Mouse (Mus musculus): ENCODE results near the gene Plek2. TPM values are rescaled to one million over a fixed set of nuclear protein-coding genes. Genes with fewer than 3 reads are reported as not detected.

The Plek2 gene
- polyA plus RNA-seq, 1 experiment from 2014 or later = 42.6 TPM

DNA sequence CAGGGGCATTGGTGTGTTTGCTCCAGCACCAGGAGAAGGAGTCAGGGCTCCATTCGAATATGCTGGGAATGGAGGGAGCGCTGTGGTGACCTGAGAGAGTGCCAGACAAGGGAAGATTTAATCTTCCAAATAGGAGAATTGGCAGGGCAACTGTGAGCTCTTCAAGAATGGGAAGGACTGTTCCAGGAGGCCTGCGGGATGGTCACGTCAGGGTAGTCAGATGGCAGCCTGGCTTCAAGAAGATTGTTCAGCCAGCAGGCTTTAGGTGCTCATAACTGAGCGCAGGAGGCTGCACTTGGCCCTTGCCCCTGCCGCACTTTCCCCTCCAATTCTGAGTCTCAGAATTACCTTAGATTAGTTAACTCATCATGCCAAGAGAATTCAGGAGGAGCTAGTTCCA, 36.2 kb upstream of the Plek2 start:
- Histone ChIP-seq H3K4me2 (replicated peaks; ENCODE audit: low read depth) (no peak overlapping the region), H3K9me3 (ENCODE audit: control insufficient read depth, low read length) (no peaks in the 10 kb centered on the region), H3K27ac (replicated peaks) (no peak overlapping the region), H3K27me3 (ENCODE audit: control insufficient read depth, insufficient read depth, low read length) (no peaks in the 10 kb centered on the region), H3K4me3 (ENCODE audit: low read depth, low read length) (no peak overlapping the region), H3K9ac (ENCODE audit: low read length) (no peak overlapping the region), H3K4me1 (replicated peaks; ENCODE audit: control insufficient read depth, insufficient read depth) (no peaks in the 10 kb centered on the region), H3K36me3 (ENCODE audit: control insufficient read depth, insufficient read depth, low read length) (no peaks in the 10 kb centered on the region)
- ATAC-seq (ENCODE audit: low FRiP score, low TSS enrichment) (no peak), DNase-seq (ENCODE audit: low spot score) (no peak)
- TF ChIP-seq CTCF (IDR thresholded peaks at IDR 0.05; ENCODE audit: low read depth) = no peak
- TF ChIP-seq EP300 (optimal IDR thresholded peaks at IDR 0.05) = no peak
- 87% methylated on average over 6 of the region's 6 CpGs for WGBS

DNA sequence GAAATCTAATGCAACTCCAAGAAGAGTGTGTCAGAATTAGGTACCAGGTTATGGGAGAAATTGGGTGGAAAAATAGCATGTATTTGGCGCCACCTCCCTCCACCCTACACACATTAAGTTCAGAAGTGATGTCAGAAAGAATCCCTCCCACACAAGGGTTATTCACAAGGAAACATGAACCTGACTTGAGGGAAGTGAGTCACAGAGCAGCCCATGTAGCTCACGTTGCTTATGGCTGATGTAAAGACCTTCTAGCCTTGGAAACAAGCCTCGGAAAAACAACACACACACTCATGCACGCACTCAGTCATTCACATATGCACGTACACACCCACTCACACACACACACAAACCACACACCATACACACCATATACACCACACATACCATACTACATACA, 33.3 kb upstream of the Plek2 start:
- Histone ChIP-seq H3K27me3 (ENCODE audit: control insufficient read depth, insufficient read depth, low read length) (no peaks in the 10 kb centered on the region), H3K27ac (replicated peaks) (peak overlapping the region; percentile 13; the same call in 1 of the 2 replicates), H3K9ac (ENCODE audit: low read length) (no peak overlapping the region), H3K4me2 (replicated peaks; ENCODE audit: low read depth) (no peak overlapping the region), H3K36me3 (ENCODE audit: control insufficient read depth, insufficient read depth, low read length) (no peaks in the 10 kb centered on the region), H3K4me3 (ENCODE audit: low read depth, low read length) (no peak overlapping the region), H3K4me1 (replicated peaks; ENCODE audit: control insufficient read depth, insufficient read depth) (no peaks in the 10 kb centered on the region), H3K9me3 (ENCODE audit: control insufficient read depth, low read length) (no peaks in the 10 kb centered on the region)
- no peak for DNase-seq (ENCODE audit: low spot score)
- TF ChIP-seq EP300 (optimal IDR thresholded peaks at IDR 0.05) = no peak
- no peak for TF ChIP-seq CTCF (IDR thresholded peaks at IDR 0.05; ENCODE audit: low read depth)
- WGBS = 80% methylated on average over 5 of the region's 5 CpGs
- peak; percentile 80 for ATAC-seq (ENCODE audit: low FRiP score, low TSS enrichment)

DNA sequence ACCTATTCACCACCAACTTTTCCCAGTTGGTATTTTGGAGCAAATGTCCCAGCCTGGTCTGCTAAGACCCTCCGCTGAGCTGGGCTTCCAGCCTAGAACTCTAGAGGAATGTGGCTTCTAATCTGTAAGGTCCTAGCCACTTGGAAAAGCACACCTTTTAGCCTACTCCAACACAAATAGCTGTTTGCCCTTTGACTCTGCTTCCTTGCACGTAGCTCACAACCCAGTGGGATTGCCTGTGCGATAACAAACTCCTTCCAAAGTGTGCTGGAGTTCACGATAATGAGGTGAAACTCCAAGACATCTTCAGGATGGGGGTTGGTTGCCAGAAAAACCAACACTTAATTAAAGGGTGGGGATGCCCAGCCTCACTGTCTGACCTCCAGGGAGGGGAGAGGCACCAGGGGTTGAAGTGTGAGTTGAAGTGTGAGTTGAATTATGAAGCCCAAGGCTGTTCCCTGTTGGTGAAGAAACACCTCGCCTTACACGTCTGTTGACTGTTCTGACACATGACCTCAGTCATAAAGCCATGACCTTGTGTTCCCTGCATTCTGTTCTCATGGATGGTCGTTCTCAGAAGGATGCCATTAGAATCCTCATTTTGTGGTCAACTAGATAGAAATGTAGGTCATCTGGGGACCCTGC, 32.8 kb upstream of the Plek2 start:
- Histone ChIP-seq H3K9ac (ENCODE audit: low read length) (no peak overlapping the region), H3K27me3 (ENCODE audit: control insufficient read depth, insufficient read depth, low read length) (no peaks in the 10 kb centered on the region), H3K36me3 (ENCODE audit: control insufficient read depth, insufficient read depth, low read length) (no peaks in the 10 kb centered on the region), H3K4me1 (replicated peaks; ENCODE audit: control insufficient read depth, insufficient read depth) (no peaks in the 10 kb centered on the region), H3K4me2 (replicated peaks; ENCODE audit: low read depth) (no peak overlapping the region), H3K4me3 (ENCODE audit: low read depth, low read length) (no peak overlapping the region), H3K9me3 (ENCODE audit: control insufficient read depth, low read length) (no peaks in the 10 kb centered on the region), H3K27ac (replicated peaks) (peak overlapping the region; percentile 13; the same call in 1 of the 2 replicates)
- ATAC-seq (ENCODE audit: low FRiP score, low TSS enrichment) = peak; percentile 76
- TF ChIP-seq CTCF (IDR thresholded peaks at IDR 0.05; ENCODE audit: low read depth) (no peak), EP300 (optimal IDR thresholded peaks at IDR 0.05) (no peak)
- 59% methylated on average over 7 of the region's 7 CpGs for WGBS
- DNase-seq (ENCODE audit: low spot score) = no peak

DNA sequence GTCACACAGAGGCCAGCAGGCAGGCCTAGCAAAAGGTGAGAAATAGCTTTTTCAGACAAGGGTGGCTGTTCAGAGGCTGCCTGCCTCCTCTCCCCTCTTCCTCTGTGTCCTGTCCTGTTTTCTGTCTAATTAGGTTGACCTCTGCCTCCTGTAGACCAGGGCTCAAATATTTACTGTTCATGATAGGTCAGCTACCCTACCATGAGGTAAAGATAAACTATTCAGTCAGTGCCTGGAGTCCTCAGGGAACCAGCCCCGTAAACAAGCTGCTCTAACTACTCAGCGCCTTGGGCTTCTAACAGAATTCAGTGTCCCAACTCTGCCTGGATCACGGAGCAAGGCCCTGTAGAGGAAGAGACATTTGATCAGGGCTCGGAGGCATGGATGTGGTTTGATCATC, 29.7 kb upstream of the Plek2 start:
- 33% methylated on average over 4 of the region's 4 CpGs for WGBS
- no peaks in the 10 kb centered on the region for H3K4me1 ChIP-seq (replicated peaks; ENCODE audit: control insufficient read depth, insufficient read depth)

DNA sequence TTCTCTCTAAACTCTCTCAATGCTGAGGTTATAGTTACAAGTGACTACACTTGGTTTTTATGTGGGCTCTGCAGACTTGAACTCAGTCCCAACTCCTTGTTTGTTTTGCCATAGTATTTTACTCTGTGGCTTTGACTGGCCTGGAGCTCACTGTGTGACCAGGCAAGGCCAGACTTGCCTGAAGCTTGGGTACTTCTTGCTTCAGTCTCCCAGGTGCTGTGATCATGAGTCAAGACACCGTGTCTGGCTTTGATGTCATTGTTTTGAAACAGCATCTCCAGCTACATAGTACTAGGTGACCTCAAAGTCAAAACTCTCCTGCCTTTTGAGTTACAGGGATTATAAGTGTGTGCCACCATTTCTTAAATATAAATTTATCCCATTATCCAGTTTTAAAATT, 23.1 kb upstream of the Plek2 start:
- H3K4me2 ChIP-seq (replicated peaks; ENCODE audit: low read depth) = no peak overlapping the region
- no peak overlapping the region for H3K9ac ChIP-seq (ENCODE audit: low read length)
- no peaks in the 10 kb centered on the region for H3K36me3 ChIP-seq (ENCODE audit: control insufficient read depth, insufficient read depth, low read length)
- H3K4me1 ChIP-seq (replicated peaks; ENCODE audit: control insufficient read depth, insufficient read depth) = no peaks in the 10 kb centered on the region
- H3K4me3 ChIP-seq (ENCODE audit: low read depth, low read length) = no peak overlapping the region
- H3K27ac ChIP-seq (replicated peaks) = no peak overlapping the region
- no peaks in the 10 kb centered on the region for H3K9me3 ChIP-seq (ENCODE audit: control insufficient read depth, low read length)
- H3K27me3 ChIP-seq (ENCODE audit: control insufficient read depth, insufficient read depth, low read length) = no peaks in the 10 kb centered on the region
- DNase-seq (ENCODE audit: low spot score) = no peak
- TF ChIP-seq CTCF (IDR thresholded peaks at IDR 0.05; ENCODE audit: low read depth) (no peak), EP300 (optimal IDR thresholded peaks at IDR 0.05) (no peak)
- WGBS = 55% methylated on average over 1 of the region's 1 CpGs
- ATAC-seq (ENCODE audit: low FRiP score, low TSS enrichment) = no peak

More for the DNA sequence above, 29.7 kb upstream of the Plek2 start:
- Histone ChIP-seq H3K4me3 (ENCODE audit: low read depth, low read length) (no peak overlapping the region), H3K36me3 (ENCODE audit: control insufficient read depth, insufficient read depth, low read length) (no peaks in the 10 kb centered on the region), H3K27ac (replicated peaks) (no peak overlapping the region), H3K27me3 (ENCODE audit: control insufficient read depth, insufficient read depth, low read length) (no peaks in the 10 kb centered on the region), H3K9ac (ENCODE audit: low read length) (no peak overlapping the region), H3K9me3 (ENCODE audit: control insufficient read depth, low read length) (no peaks in the 10 kb centered on the region), H3K4me2 (replicated peaks; ENCODE audit: low read depth) (no peak overlapping the region)
- no peak for ATAC-seq (ENCODE audit: low FRiP score, low TSS enrichment)
- no peak for TF ChIP-seq CTCF (IDR thresholded peaks at IDR 0.05; ENCODE audit: low read depth)
- no peak for TF ChIP-seq EP300 (optimal IDR thresholded peaks at IDR 0.05)
- DNase-seq (ENCODE audit: low spot score) = no peak

DNA sequence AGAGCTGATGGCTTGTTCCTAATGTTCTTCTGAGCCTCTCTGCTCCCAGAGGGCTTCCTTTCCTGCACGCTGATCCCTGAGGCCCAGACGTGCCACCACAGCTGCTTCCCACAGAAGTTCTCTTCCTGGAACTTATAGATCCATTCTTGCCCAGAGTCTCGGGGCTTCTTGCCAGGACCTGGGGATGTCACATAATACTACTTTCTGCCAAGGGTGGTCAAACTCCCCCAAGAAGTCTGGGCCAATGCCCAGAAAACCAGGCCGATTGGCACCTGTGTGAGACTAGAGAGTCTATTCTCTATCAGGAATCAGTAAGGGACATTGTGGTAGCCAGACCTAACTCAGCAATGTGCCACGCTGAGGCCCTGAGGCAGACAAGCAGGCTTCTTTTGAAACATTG, 20.5 kb upstream of the Plek2 start:
- Histone ChIP-seq H3K27ac (replicated peaks) (no peak overlapping the region), H3K9ac (ENCODE audit: low read length) (no peak overlapping the region), H3K36me3 (ENCODE audit: control insufficient read depth, insufficient read depth, low read length) (no peaks in the 10 kb centered on the region), H3K27me3 (ENCODE audit: control insufficient read depth, insufficient read depth, low read length) (no peaks in the 10 kb centered on the region), H3K9me3 (ENCODE audit: control insufficient read depth, low read length) (no peaks in the 10 kb centered on the region), H3K4me1 (replicated peaks; ENCODE audit: control insufficient read depth, insufficient read depth) (no peaks in the 10 kb centered on the region), H3K4me2 (replicated peaks; ENCODE audit: low read depth) (no peak overlapping the region), H3K4me3 (ENCODE audit: low read depth, low read length) (no peak overlapping the region)
- TF ChIP-seq EP300 (optimal IDR thresholded peaks at IDR 0.05) (no peak), CTCF (IDR thresholded peaks at IDR 0.05; ENCODE audit: low read depth) (no peak)
- WGBS = 75% methylated on average over 5 of the region's 5 CpGs
- DNase-seq (ENCODE audit: low spot score) (no peak), ATAC-seq (ENCODE audit: low FRiP score, low TSS enrichment) (no peak)
